Mouse (Mus musculus) testis, adult 2 months (tissue): Measurements from ENCODE around the gene Rasgef1b.

Experiments used
- CTCF ChIP-seq: fragments of 200-500 bp; IDR thresholded peaks from 2 replicates; pipeline ENCODE4 v1.5.1; 2012; ENCODE audit warnings: low read depth, mild to moderate bottlenecking, inconsistent platforms, low read length, moderate library complexity; ENCODE audit not compliant: control insufficient read depth, insufficient read depth, insufficient replicate concordance
- POLR2A ChIP-seq: fragments of 200-500 bp; IDR thresholded peaks from 2 replicates; pipeline ENCODE4 v1.6.1; 2012; ENCODE audit warnings: low read depth, mild to moderate bottlenecking, inconsistent platforms, low read length, moderate library complexity; ENCODE audit not compliant: control insufficient read depth

DNA sequence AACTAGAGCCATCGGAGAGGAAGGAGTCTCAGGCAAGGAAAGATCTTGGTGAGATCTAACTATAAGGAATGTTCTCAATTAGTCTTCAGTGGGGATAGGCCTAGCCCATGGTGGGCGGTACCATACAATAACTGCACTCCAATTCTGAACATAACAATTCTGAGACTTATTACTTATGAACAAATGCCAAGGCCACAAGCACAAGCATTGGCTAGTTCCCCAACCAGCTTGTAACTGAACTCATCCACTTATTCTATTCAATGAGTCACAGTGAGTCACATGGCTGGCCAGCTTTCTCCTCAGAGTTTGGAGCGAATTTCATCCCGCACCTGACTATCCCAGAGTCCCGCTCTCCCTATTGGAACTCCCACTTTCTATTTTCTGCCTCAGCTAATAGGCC is 533.4 kb downstream of the Rasgef1b start:
- TF ChIP-seq POLR2A (no peak), CTCF (no peak)
